Mouse (Mus musculus) midbrain, embryonic 14.5 days (tissue): ENCODE measurements around the gene Gngt1. TPM values are rescaled to one million over a fixed set of nuclear protein-coding genes. Genes with fewer than 3 reads are reported as not detected.

Experiments
- ATAC-seq: fragments of 200-750 bp; cut with Nextera tagmentation; 2 replicates; pipeline ENCODE4 v1.8.0; 2017; ENCODE audit warnings: moderate number of reproducible peaks, moderate library complexity; ENCODE audit not compliant: low FRiP score, low TSS enrichment
- DNase-seq: peaks from one replicate; pipeline ENCODE4 v3.0.0-alpha.2; 2015
- H3K27ac ChIP-seq: fragments of 300-500 bp; sonication (generic); replicated peaks from 2 replicates; pipeline ENCODE4 v1.5.1; 2014; ENCODE audit warnings: mild to moderate bottlenecking, low read depth, low read length, moderate library complexity
- H3K27me3 ChIP-seq: fragments of 300-500 bp; sonication (generic); 2 replicates; pipeline ENCODE4 v1.6.1; 2014; ENCODE audit warnings: low read length, control low read depth, mixed read lengths; ENCODE audit not compliant: control insufficient read depth, insufficient read depth
- H3K36me3 ChIP-seq: fragments of 300-500 bp; sonication (generic); 2 replicates; pipeline ENCODE4 v1.6.1; 2014; ENCODE audit warnings: low read length, control low read depth; ENCODE audit not compliant: control insufficient read depth, insufficient read depth
- H3K4me1 ChIP-seq: fragments of 300-500 bp; sonication (generic); 2 replicates; pipeline ENCODE4 v1.6.1; 2014; ENCODE audit warnings: mild to moderate bottlenecking, antibody characterized with exemption, low read length, control low read depth; ENCODE audit not compliant: control insufficient read depth, insufficient read depth
- H3K4me2 ChIP-seq: fragments of 300-500 bp; sonication (generic); 2 replicates; pipeline ENCODE4 v1.6.1; 2014; ENCODE audit warnings: mild to moderate bottlenecking, low read length, moderate library complexity
- H3K4me3 ChIP-seq: fragments of 300-500 bp; sonication (generic); replicated peaks from 2 replicates; pipeline ENCODE4 v1.5.1; 2014; ENCODE audit warnings: low read depth, low read length
- H3K9ac ChIP-seq: fragments of 300-500 bp; sonication (generic); replicated peaks from 2 replicates; pipeline ENCODE4 v1.6.1; 2014; ENCODE audit warnings: mild to moderate bottlenecking, low read length, moderate library complexity
- H3K9me3 ChIP-seq: fragments of 300-500 bp; sonication (generic); 2 replicates; pipeline ENCODE4 v1.6.1; 2016; ENCODE audit warnings: low read length, control low read depth, mixed read lengths; ENCODE audit not compliant: control insufficient read depth
- WGBS: fragments of 180-500 bp; shearing (Covaris S2); extraction: QIAGEN DNeasy Blood & Tissue Kit; methylation state at CpG from one replicate; pipeline ENCODE4 v1.1.7; 2014; 5-methylcytosine and 5-hydroxymethylcytosine counted together
- polyA plus RNA-seq: library from polyadenylated mRNA; unstranded; fragments of >200 nt; fragmentation: Nextera tagmentation; extraction: Ambion mirVana; gene quantifications from 2 replicates; pipeline ENCODE4 v1.2.1, GENCODE M21; 2014

Gngt1 gene
- polyA plus RNA-seq, 1 experiment from 2014 or later: not detected

GRCm38 (mm10) chr6:4000716-4001115 lies 7.1 kb downstream of the Gngt1 start:
- no peak for DNase-seq
- no peak overlapping the region for H3K9ac ChIP-seq
- H3K9me3 ChIP-seq: no peaks in the 10 kb centered on the region
- no peak overlapping the region for H3K4me2 ChIP-seq
- ATAC-seq: no peak
- H3K4me1 ChIP-seq: 0 out of 2 replicates have a peak, but pooled peaks cover 4% of the 10 kb centered on the region
- H3K27me3 ChIP-seq: no peaks in the 10 kb centered on the region
- WGBS: 84% methylated on average over 3 of the region's 3 CpGs
- no peak overlapping the region for H3K4me3 ChIP-seq
- H3K36me3 ChIP-seq: no peaks in the 10 kb centered on the region
- H3K27ac ChIP-seq: no peak overlapping the region

- WGBS: 61% methylated on average over 4 of the region's 4 CpGs
Observed at GRCm38 (mm10) chr6:4003445-4003844, 9.9 kb downstream of the Gngt1 start.

GRCm38 (mm10) chr6:4003890-4004306 lies 10.3 kb downstream of the Gngt1 start, which contains the start of gene Gng11:
Gene Gng11 (plus strand): TSS chr6:4003904.
- H3K9me3 ChIP-seq: no peaks in the 10 kb centered on the region
- H3K27me3 ChIP-seq: no peaks in the 10 kb centered on the region
- DNase-seq (peak; percentile 56), ATAC-seq (peak; percentile 50; the same call in 1 of the 2 replicates)
- peak within 1 kb of the TSS; percentile 19; the same call in 1 of the 2 replicates for H3K4me3 ChIP-seq
- 0 out of 2 replicates have a peak, but pooled peaks cover 4% of the 10 kb centered on the region for H3K4me1 ChIP-seq
- 0 out of 2 replicates have a peak within 1 kb of the TSS, but pooled peaks have one; percentile 6 for H3K27ac ChIP-seq
- H3K9ac ChIP-seq: peak within 1 kb of the TSS; percentile 13; the same call in 1 of the 2 replicates
- 3% methylated on average over 18 of the region's 19 CpGs for WGBS
- no peaks in the 10 kb centered on the region for H3K36me3 ChIP-seq
- H3K4me2 ChIP-seq: peak within 1 kb of the TSS; percentile 52

More at GRCm38 (mm10) chr6:4003445-4003844, 9.9 kb downstream of the Gngt1 start:
- Histone ChIP-seq H3K9ac (no peak overlapping the region), H3K4me3 (no peak overlapping the region), H3K36me3 (no peaks in the 10 kb centered on the region), H3K27me3 (no peaks in the 10 kb centered on the region), H3K9me3 (no peaks in the 10 kb centered on the region), H3K4me1 (0 out of 2 replicates have a peak, but pooled peaks cover 4% of the 10 kb centered on the region), H3K27ac (no peak overlapping the region), H3K4me2 (no peak overlapping the region)
- ATAC-seq (no peak), DNase-seq (no peak)

GRCm38 (mm10) chr6:4004808-4005207 lies 11.2 kb downstream of the Gngt1 start:
- H3K27me3 ChIP-seq: no peaks in the 10 kb centered on the region
- no peak overlapping the region for H3K9ac ChIP-seq
- H3K4me1 ChIP-seq: 0 out of 2 replicates have a peak, but pooled peaks cover 4% of the 10 kb centered on the region
- 100% methylated on average over 2 of the region's 2 CpGs for WGBS
- no peak overlapping the region for H3K4me2 ChIP-seq
- DNase-seq (no peak), ATAC-seq (no peak)
- H3K27ac ChIP-seq: no peak overlapping the region
- H3K9me3 ChIP-seq: no peaks in the 10 kb centered on the region
- no peaks in the 10 kb centered on the region for H3K36me3 ChIP-seq
- H3K4me3 ChIP-seq: peak overlapping the region; percentile 19; the same call in 1 of the 2 replicates

GRCm38 (mm10) chr6:4008501-4009040 lies 15.0 kb downstream of the Gngt1 start:
- no peak overlapping the region for H3K27ac ChIP-seq
- ATAC-seq: no peak
- no peak overlapping the region for H3K9ac ChIP-seq
- 0 out of 2 replicates have a peak, but pooled peaks cover 4% of the 10 kb centered on the region for H3K4me1 ChIP-seq
- no peaks in the 10 kb centered on the region for H3K36me3 ChIP-seq
- no peaks in the 10 kb centered on the region for H3K27me3 ChIP-seq
- no peak overlapping the region for H3K4me2 ChIP-seq
- H3K9me3 ChIP-seq: no peaks in the 10 kb centered on the region
- 80% methylated on average over 2 of the region's 2 CpGs for WGBS
- no peak for DNase-seq
- no peak overlapping the region for H3K4me3 ChIP-seq

GRCm38 (mm10) chr6:4009548-4009947 lies 16.0 kb downstream of the Gngt1 start:
- H3K27me3 ChIP-seq: no peaks in the 10 kb centered on the region

GRCm38 (mm10) chr6:4022645-4023044 lies 29.1 kb downstream of the Gngt1 start:
- 69% methylated on average over 1 of the region's 1 CpGs for WGBS
- H3K36me3 ChIP-seq: no peaks in the 10 kb centered on the region
- no peak for ATAC-seq
- no peak overlapping the region for H3K27ac ChIP-seq
- H3K4me2 ChIP-seq: no peak overlapping the region
- no peak overlapping the region for H3K4me3 ChIP-seq
- H3K9ac ChIP-seq: no peak overlapping the region
- no peaks in the 10 kb centered on the region for H3K4me1 ChIP-seq
- DNase-seq: no peak
- no peaks in the 10 kb centered on the region for H3K9me3 ChIP-seq
- H3K27me3 ChIP-seq: no peaks in the 10 kb centered on the region

More at GRCm38 (mm10) chr6:4009548-4009947, 16.0 kb downstream of the Gngt1 start:
- Histone ChIP-seq H3K4me2 (no peak overlapping the region), H3K9ac (no peak overlapping the region), H3K27ac (no peak overlapping the region), H3K9me3 (no peaks in the 10 kb centered on the region), H3K4me1 (no peaks in the 10 kb centered on the region), H3K36me3 (no peaks in the 10 kb centered on the region), H3K4me3 (no peak overlapping the region)
- DNase-seq: no peak
- ATAC-seq: no peak

- Histone ChIP-seq H3K9me3 (no peaks in the 10 kb centered on the region), H3K9ac (no peak overlapping the region), H3K4me3 (no peak overlapping the region), H3K4me2 (no peak overlapping the region), H3K27me3 (no peaks in the 10 kb centered on the region), H3K36me3 (no peaks in the 10 kb centered on the region), H3K4me1 (no peaks in the 10 kb centered on the region), H3K27ac (no peak overlapping the region)
- ATAC-seq (no peak), DNase-seq (no peak)
- WGBS: 77% methylated on average over 2 of the region's 2 CpGs
Observed at GRCm38 (mm10) chr6:4026367-4026766, 32.8 kb downstream of the Gngt1 start.

- H3K4me3 ChIP-seq: no peak overlapping the region
- no peaks in the 10 kb centered on the region for H3K36me3 ChIP-seq
- WGBS: 85% methylated on average over 3 of the region's 3 CpGs
- no peaks in the 10 kb centered on the region for H3K4me1 ChIP-seq
- no peak overlapping the region for H3K4me2 ChIP-seq
- H3K9me3 ChIP-seq: no peaks in the 10 kb centered on the region
- H3K27me3 ChIP-seq: no peaks in the 10 kb centered on the region
- no peak overlapping the region for H3K9ac ChIP-seq
- ATAC-seq (no peak), DNase-seq (no peak)
- no peak overlapping the region for H3K27ac ChIP-seq
Observed at GRCm38 (mm10) chr6:4030956-4031355, 37.4 kb downstream of the Gngt1 start.
